Mouse (Mus musculus): ENCODE results near the gene Aip. TPM values are rescaled to one million over a fixed set of nuclear protein-coding genes. Genes with fewer than 3 reads are reported as not detected.

Gene Aip
- 10 to 100 TPM; 62.1 to 63.2 TPM for total RNA-seq (2021)
- long read RNA-seq, experiment 1, transcript Aip-202 (7 exons, 1,378 nt) = minor isoform, 6 of 56 reads
- long read RNA-seq, experiment 1, transcript Aip-201 (6 exons, 1,261 nt) = major isoform, 44 of 56 reads
- long read RNA-seq, experiment 1, partial matches to known transcripts = 2 of 56 reads
- long read RNA-seq, experiment 1, other reads (novel, unspliced or antisense) = 4 of 56 reads
- long read RNA-seq, experiment 2, transcript Aip-201 (6 exons, 1,261 nt) = major isoform, 30 of 35 reads
- long read RNA-seq, experiment 2, partial matches to known transcripts = 1 of 35 reads
- long read RNA-seq, experiment 2, other reads (novel, unspliced or antisense) = 2 of 35 reads

- DNase-seq = peak; percentile 98 to 99
Measured at GRCm38 (mm10) chr19:4125741-4126696, at the start of gene Aip. Gene Aip, minus strand, starts transcription at chr19:4125858.

DNA sequence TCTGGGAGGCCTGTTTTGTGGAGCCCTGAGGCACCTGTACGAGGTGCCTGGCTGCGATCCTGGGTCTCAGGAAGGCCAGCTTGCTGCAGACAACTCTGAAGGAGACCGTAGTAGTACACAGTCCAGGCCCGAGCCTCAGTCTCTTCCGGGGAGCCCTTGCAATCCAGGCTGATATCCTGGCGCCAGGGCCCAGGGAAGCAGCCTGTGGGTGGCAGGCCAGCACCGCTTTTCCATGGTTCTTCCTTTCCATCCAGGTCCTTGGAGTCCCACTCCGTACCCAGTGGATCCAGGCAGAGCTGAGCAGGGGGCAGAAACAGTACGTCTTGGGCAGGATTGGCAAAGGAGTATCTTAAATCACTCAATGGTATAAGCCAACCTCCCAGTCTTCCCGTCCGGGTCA is 47.3 kb upstream of the Aip start:
- no peak for DNase-seq

DNA sequence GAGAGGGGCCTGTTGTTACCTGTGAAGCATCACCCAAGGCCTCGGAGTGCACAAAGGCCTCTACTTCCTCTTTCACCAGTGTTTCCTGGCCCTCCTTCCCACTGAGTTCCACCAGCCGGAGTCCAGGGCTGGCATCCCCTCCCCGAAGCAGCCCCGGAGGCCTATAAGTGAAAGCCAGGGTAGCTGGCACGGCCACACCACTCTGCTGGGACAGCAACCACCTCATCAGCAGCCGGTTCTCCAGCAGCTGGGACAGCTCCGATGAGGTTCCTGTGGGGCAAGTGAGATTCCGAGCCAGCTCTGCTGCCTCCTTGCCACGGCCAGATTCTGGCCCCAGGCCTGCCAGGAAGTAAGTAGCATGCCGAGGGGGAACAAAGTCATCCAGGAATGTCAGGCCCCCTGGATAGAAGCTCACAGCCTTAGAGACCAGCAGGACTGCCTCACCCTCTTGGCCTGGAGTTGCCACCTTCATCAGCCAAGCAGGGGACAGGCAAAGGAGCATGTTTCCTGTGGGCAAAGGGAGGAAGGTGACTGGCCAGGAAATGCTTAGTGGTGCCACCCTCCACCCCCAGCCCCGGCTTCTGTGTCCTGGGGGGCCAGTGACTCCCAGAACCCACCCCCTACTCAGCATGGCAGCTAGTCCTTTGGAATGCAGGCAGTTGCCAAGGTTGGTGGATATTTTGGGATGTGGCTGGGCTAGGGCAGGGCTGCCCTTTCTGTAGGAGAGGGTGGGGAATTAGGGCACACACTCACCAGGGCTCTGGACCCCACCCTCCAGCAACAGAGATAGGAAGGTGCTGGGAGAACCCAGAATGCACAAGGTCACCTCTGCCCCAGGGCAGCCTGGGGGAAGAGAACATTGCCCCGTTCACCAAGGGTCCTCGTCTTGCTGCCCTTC is 46.0 kb upstream of the Aip start:
- DNase-seq = peak; percentile 64 to 76

GRCm38 (mm10) chr19:4170723-4171392 is 45.2 kb upstream of the Aip start:
- no peak for DNase-seq

GRCm38 (mm10) chr19:4169810-4170209 is 44.2 kb upstream of the Aip start:
- DNase-seq = no peak

DNA sequence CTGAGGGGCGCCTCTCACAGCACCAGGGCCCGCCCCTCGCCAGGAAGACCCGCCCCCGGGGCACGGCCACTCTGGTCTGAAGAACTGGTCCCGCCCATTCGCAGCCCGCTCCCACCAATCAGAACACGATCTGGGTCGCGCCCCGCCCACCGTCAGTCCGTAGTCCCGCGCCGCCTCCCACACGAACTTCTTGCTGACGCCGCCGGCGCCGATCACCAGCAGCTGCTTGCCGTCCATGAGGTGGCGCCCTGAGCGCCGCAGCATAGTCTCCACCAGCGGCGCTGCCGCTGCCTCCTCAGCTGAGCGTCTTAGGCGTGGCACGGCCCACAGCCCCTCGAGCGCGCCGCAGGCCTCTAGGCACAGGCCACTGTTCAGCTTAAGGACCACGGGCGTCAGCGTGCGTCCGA is 43.7 kb upstream of the Aip start:
- peak; percentile 99 to 100 for DNase-seq

- DNase-seq = peak in 1 of 2 experiments; percentile 45
Measured at GRCm38 (mm10) chr19:4166678-4167476, 41.2 kb upstream of the Aip start.

GRCm38 (mm10) chr19:4164721-4165120 is 39.1 kb upstream of the Aip start:
- no peak for DNase-seq

GRCm38 (mm10) chr19:4164100-4164499 is 38.4 kb upstream of the Aip start:
- DNase-seq = no peak

GRCm38 (mm10) chr19:4163543-4163887 is 37.9 kb upstream of the Aip start:
- DNase-seq = no peak

- DNase-seq = peak; percentile 97 to 98
Measured at GRCm38 (mm10) chr19:4162646-4163542, 37.2 kb upstream of the Aip start, which contains the start of gene Rps6kb2. Gene Rps6kb2, minus strand, starts transcription at chr19:4163354.

DNA sequence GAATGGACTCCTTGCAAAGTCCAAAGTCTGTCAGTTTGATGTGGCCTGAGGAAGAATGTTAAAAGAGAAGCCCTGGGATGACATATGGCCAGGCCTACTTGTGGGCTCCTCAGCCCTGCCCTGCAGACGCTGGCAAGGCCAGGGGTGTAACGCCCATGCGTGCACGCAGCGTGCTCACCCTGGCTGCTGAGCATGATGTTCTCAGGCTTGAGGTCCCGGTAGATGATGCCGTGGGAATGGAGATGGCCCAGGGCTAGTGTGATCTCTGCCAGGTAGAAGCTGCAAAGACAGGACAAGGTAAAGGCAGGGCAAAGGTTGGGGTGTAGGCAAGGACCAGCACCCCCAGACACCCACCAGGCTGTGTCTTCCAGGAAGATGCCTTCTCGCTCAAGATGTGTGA is 33.4 kb upstream of the Aip start:
- no peak for DNase-seq

DNA sequence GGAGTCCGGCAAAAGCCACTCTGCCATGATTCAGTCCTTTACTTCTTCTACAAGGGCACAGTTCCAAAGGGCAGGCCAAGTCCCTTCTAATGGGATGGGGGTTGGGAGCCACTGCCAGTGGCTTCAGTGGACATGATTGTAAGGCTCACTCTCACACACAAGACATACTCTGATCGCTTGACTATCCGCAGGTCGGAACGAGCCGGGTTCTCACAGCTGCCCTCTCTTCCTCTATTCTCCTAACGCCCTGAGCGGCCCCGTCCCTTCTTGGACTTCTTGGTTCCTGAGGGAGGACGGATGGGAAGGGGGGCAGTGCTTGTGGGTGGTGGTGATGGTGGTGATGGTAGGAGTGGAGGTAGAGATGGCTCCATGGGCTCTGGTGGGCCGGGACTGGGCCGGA is 31.1 kb upstream of the Aip start:
- DNase-seq = no peak

GRCm38 (mm10) chr19:4156073-4156579 is 30.5 kb upstream of the Aip start:
- DNase-seq = no peak

- DNase-seq = no peak
Measured at GRCm38 (mm10) chr19:4155223-4156072, 29.8 kb upstream of the Aip start.

- DNase-seq = no peak
Measured at GRCm38 (mm10) chr19:4154437-4155222, 29.0 kb upstream of the Aip start.

DNA sequence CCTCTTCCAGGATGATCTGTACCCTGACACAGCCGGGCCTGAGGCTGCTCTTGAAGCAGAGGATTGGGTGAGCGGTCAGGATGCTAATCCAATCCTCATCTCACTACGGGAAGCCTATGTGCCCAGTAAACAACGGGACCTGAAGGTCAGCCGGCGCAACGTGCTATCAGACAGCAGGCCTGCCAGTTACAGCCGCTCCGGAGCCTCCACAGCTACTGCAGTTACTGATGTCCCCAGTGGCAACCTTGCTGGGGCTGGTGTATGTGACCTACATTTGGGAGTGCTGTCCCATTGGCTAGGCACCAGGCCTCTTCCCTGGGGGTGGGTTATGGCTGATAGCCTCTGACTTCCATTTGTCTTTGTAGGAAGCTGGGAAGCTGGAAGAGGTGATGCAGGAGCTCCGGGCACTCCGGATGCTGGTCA is 27.6 kb upstream of the Aip start, which contains the start of gene Ptprcap:
TSS of gene Ptprcap (plus strand) at position 373 of the 423 bp plus-strand sequence.
- DNase-seq = peak; percentile 47 to 60
